Mouse (Mus musculus): Measurements from ENCODE around the gene Haus2. TPM values are rescaled to one million over a fixed set of nuclear protein-coding genes. Genes with fewer than 3 reads are reported as not detected.
"Not testable (repeated sequence)": the region's sequence is repeated elsewhere in the genome, so short reads cannot be mapped to it uniquely, and the experiment has no call there.

The Haus2 gene
- 1 to 10 TPM; 6.5 to 6.6 TPM for total RNA-seq (2021)
- long read RNA-seq, experiment 1, partial matches to known transcripts, result 1 of 5 reads
- long read RNA-seq, experiment 1, other reads (novel, unspliced or antisense), result 0 of 5 reads
- long read RNA-seq, experiment 2, partial matches to known transcripts, result 0 of 3 reads
- long read RNA-seq, experiment 2, other reads (novel, unspliced or antisense), result 0 of 3 reads

DNA sequence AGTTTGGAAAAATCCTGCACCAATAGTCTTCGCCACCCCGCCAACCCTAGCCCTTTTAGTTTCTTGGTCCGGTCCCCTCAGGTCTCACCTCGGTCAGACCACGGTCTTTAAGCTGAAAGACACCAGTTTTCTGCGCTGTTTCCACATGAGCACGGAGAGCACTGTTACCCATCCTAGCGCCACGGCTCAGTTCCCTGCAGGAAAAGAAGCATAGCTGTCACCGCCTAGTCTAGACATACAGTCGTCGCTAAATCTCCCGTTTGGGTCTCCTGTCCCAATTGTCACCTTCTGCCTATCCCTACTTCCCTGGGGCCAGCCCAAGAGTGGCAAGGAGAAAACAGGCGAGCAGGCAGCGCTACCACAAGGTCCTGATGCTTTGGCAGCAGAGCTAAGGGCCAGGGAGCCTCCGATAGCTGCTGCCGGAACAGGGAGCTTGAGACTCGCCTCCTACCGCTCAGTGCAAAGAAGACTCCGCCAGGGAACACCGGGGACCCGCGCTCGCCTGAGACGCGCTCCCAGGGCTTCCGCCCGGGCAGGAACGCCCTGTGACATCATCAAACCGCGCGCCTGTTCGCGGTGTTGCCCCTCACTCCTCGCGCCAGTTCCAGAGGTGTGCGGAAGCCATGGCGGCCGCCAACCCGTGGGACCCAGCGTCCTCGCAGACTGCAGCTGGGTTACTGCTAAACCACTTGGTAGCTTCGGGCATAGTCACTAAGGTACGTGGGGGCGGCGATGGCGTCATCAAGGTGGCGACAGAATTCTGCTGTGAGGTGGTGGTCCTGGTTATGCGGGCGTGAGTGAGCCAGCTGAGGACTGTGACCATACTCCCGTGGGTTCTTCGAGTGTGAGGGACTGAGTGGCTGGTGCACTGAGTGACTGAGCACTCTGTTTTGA, at the start of gene Haus2, which contains the start of gene Lrrc57:
TSS of gene Haus2 (plus strand) at position 554 of the 894 bp plus-strand sequence.
TSS of gene Lrrc57 (minus strand) at position 691 of the 894 bp plus-strand sequence.
- intact Hi-C loops (cut with DNase I; ENCODE audit: low total_unique reads), result loop anchor here (5.0 kb wide), 1 partner anchor 82 kb away; no protein-coding TSS in a partner anchor
- DNase-seq, result peak; percentile 91

DNA sequence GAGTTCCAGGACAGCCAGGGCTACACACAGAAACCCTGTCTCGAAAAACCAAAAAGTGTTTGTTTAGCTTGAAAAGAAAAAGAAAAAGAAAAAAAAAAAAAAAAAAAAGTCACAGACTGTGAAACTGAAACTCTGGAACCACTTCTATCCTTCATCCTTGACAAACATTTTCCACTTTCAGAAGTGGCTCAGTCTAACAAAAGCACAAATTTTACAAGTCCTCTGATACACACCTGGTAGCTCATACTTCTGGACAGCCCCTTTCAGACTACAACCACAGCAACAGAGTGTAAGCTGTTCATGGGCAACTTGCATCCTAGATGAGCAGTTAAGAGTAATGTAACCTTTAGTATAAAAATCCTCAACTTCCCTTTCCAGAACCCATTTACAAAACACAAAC, 47.7 kb upstream of the Haus2 start:
- DNase-seq, result no peak
- intact Hi-C loops (cut with DNase I; ENCODE audit: low total_unique reads), result no loop called here

DNA sequence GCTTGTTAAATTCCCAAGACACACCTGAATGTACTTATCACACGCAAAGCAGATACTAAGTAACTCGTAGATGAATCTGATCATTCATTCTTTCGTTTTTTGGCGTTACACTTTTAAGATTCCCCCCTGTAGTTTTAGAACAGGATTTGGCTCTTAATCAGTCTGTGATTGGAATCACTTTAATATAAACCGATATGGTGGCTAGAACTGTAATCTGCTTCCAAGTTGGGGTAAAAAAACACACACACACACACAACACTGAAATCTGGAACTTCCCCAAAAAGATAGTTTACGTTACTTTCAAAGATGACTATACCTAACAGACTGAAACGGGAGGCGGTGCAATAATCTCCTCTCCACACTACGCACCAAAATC, 46.3 kb upstream of the Haus2 start:
- no peak for DNase-seq
- intact Hi-C loops (cut with DNase I; ENCODE audit: low total_unique reads), result no loop called here

DNA sequence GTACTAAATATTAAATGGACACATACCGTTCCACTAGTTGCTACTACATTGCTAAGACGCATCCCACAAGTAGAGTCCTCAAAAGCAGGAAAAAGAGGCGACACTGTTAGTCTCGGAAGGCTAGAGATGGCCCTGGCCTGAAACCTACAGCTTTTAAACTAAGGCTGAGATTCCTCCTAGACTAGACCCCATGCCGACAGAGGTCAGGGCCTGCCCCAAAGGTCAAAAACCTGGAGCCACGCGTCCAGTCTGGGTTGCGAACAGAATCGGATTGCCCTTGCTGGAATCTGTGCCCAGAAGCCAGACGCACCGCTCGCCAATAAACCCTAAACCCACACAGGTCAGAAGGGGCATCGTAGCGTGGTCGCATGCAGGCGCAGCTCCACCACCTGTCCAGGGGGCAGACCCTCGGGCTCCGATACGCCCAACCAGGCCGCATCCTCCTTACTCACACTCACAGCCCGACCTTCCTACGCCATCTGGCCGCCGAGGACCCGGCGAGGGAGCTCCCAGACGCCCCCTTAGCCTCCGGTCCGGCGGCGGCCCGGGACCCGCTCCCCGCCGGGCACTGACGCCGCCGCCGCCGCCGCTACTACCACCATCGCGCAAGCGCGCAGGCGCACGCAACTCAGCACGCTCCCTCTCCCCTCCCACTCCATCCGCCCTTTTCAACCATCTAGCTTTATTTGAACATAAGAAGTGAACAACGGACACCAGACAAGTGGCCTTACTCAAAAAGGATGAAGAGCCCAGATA, 45.8 kb upstream of the Haus2 start, which contains the start of gene Zfp106:
TSS of gene Zfp106 (minus strand) at position 609 of the 756 bp plus-strand sequence.
- intact Hi-C loops (cut with DNase I; ENCODE audit: low total_unique reads), result no loop called here
- DNase-seq, result peak; percentile 87

DNA sequence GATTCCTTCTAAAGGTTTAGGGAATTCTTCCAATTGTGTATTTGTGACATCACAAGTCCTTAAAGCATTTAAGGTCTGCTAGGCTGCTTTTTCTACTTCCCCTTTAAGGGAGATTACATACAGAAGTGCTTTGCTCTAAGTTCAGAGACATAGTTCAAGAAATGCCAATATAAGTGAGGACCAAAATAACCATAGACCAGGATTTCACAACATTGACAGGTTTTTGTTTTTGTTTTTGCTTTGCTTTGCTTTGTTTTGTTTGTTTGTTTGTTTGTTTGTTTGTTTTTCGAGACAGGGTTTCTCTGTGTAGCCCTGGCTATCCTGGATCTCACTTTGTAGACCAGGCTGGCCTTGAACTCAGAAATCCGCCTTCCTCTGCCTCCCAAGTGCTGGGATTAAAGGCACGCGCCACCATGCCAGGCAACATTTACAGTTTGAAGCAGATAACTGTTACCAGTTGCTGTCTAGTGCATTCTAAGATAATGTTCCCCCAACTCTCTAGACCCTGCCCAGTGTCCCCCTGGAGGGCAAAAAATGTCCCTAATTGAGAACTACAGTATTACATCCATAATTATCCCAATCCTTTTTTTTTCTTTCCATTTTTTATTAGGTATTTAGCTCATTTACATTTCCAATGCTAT, 44.5 kb upstream of the Haus2 start:
- DNase-seq; intact Hi-C loops (cut with DNase I; ENCODE audit: low total_unique reads): not testable (repeated sequence)

DNA sequence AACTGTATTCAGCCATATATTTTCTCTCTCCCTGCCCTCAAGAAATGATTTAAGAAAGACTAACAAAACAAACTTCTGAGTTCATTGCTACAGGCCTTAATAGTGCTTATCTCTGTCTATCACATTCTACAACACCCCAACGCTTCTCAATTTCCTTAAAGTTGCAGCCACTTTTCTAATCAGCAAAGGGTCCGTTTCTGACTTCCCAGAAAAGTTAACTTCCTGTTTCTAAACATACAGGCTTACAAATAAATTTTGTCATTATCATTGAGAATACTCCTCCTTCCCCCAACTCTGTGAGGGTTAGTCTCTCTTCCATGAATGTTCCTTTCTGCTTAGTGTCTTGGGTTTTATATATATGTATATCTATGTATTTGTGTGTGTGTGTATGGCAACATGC, 43.8 kb upstream of the Haus2 start:
- DNase-seq, result no peak
- intact Hi-C loops (cut with DNase I; ENCODE audit: low total_unique reads), result no loop called here

DNA sequence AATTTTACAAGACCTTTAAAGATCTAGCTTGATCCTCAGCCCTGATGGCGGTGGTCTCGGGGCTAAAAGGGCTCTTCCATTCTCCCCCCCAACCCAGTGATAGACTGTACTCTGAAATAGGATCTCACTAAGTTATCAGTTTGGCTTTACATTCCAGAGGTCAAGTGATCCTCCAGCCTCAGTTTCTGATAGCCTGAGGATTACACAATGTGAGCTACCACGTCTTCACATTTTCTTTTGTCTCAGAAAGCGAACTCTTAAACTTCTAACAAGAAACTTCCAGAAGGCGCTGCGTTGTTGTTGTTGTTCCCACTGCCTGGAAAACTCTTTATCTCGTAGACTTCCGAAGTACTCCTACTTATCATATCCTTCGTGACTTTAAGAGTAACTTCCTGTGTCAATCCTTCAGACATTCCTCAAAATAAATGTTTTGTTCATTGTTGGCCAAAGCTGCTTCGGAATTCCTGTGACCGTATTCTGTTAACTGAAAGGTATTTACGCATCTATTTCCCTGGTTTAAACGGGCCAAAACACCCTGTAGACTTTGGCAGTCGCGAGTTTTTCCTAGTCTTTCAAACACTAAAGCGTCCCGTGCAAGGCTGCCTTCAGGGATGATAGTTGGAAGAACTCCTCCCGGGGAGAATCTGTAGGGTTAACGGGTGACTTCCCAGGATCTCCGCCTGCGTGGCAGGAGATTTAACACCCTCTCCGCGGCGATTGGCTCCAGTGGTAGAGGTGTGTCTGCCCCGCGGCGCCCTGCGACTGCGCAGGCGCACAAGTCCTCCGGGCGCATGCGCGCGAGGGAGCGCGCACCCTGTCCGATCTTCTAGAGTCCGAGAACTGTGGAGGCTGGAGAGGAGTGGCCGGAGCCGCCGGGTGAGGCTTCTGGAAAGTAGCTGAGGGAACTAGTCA, 42.0 kb upstream of the Haus2 start, which contains the start of gene Snap23:
TSS of gene Snap23 (plus strand) at position 786 of the 912 bp plus-strand sequence.
- intact Hi-C loops (cut with DNase I; ENCODE audit: low total_unique reads), result no loop called here
- DNase-seq, result peak; percentile 94

DNA sequence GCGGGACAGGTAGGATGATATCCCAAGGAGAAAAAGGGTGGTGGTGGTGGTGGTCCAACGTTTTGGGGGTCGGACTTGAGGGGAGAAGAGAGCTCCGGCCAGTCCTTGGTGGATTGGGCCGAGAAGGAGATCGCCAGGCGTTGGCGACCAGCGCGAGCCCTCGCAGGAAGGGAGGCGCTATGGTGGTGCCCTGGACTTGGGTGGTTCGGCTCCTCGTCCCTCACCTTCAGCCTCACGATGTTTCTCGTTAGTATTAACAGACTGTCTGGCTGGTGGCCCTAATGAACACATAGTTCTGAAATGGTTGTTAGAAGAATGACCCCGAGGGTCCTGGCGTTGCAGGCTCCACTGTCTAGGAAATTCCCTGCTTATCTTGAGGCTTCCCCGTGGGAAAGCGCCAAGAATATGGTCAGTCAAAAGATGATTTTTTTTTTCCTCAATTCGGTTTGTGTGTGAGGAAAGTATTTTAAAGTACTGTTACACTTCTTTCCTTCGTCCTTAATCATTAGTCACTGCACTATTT, 41.3 kb upstream of the Haus2 start:
- intact Hi-C loops (cut with DNase I; ENCODE audit: low total_unique reads), result no loop called here
- no peak for DNase-seq

DNA sequence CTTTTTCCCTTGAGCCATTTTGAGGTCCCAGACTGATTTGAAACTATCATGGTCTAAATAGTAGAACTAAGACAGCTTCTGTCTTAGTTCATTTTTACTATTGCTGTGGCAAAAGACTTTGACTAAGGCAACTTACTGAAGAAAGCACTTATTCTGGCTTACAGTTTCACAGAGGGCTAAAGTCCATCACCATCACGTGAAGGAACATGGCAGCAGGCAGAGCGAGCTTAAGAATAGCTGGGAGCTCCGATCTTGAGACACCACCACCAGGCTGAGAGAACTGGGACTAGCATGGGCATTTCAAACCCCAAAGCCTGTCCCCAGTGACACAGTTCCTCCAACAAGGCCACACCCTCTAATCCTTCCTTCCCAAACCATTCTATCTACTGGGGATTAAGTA, 38.1 kb upstream of the Haus2 start:
- intact Hi-C loops (cut with DNase I; ENCODE audit: low total_unique reads), result no loop called here

DNA sequence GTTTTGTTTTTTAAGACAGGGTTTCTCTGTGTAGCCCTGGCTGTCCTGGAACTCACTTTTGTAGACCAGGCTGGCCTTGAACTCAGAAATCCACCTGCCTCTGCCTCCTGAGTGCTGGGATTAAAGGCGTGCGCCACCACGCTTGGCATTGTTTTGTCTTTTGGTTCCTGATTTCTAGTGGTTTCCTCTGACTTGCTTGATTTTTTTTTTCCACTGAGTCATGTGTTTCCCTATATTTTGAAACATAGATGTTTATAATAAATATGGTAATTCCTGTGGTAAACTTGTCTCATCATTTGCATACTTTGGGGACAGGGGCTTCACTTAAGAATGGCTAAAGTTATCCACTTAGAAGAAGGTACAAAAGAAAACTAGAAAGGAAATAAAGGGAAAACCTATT, 37.0 kb upstream of the Haus2 start:
- DNase-seq; intact Hi-C loops (cut with DNase I; ENCODE audit: low total_unique reads): not testable (repeated sequence)

More for the DNA sequence above, 38.1 kb upstream of the Haus2 start:
- DNase-seq, result no peak

DNA sequence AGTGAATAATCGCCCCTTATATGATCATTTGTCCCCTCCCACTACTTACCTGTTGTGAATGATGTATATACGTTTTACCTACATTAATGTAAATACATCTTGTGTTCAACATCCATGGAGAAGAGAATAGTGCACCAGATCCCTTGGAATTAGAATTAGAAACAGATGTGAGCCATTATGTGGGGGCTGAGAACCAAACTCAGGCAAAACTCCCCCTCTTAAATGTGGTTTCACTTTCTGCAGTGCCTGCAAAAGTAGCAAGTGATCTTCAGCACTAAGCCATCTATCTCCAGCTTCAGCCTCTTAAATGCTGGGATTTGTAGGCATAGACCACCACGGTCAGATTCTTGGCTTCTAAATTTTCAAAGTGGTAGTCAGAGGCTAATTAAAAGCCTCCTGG, 34.1 kb upstream of the Haus2 start:
- intact Hi-C loops (cut with DNase I; ENCODE audit: low total_unique reads), result no loop called here
- no peak for DNase-seq

DNA sequence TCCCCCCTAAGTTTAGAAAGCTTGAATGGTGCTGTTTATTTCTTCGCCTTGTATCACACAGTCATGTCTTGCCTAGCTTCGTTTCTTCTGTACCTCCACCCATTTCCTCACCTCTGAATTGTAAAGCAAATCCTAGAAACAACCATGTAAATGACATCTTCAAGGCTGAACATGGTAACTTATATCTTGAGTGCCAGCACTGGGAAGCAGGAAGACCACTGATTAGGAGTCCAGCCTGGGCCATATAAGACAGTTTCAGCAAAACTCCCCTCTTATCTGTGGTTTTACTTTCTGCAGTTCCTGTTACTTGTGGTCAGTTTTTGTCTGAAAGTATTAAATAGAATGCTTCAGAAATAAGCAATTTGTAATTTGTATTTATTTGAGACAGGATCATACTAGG, 33.2 kb upstream of the Haus2 start:
- intact Hi-C loops (cut with DNase I; ENCODE audit: low total_unique reads), result no loop called here
- no peak for DNase-seq

DNA sequence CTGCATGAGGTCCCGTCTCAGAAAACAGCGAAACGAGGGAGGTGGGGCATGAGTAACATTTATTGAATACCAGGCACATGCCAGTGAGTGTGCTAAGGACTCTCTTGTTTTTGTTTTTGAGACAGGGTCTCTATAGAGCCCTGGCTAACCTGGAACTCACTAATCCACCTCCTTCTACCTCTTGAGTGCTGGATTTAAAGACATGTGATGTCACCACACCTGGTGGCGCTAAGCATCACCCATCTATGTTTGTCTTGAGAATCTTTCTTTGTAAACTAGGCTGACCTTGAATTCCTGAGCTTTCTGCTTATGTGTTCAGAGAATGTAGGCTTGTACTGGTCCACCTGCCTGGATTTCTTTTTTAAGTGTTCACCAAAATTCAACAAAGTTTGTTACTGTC, 31.4 kb upstream of the Haus2 start:
- intact Hi-C loops (cut with DNase I; ENCODE audit: low total_unique reads), result no loop called here
- no peak for DNase-seq

DNA sequence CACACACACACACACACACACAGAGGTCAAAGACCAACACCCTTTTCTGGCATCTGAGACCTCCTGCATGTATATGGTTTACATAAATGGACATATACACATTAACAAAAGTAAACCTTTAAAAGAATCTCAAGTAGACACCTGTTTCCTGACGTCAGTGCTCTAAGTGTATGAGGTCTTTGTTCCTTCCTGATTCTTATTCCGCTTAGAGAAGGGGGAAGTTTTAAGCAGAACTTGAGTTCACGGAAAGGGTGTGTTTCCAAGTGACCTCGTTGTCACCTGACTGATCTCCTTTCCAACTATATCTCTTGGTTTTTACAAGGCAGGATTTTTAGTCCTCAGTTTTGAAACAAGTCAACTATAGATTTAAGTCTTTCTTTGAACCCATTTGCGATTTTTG, 30.9 kb upstream of the Haus2 start:
- no peak for DNase-seq
- intact Hi-C loops (cut with DNase I; ENCODE audit: low total_unique reads), result no loop called here

DNA sequence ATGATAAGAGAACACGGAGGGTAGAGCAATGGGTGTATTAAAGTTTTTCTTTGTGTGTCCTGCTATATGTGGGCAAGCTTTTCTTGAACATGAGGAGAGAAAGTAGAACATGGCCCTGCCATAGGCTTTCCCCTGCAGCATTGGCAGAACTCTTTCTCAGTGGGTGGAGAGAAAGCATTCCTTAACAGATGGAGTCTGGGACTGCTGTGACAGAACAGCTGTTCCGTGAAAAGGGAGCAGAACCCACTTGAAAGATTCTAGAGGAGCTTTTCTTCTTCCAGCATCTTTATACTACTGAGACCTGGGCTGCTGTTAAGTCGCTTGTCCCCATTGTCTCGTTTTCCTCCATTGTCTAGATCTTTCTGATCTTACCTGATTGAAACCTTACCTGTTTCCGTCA, 19.4 kb upstream of the Haus2 start:
- DNase-seq, result no peak
- intact Hi-C loops (cut with DNase I; ENCODE audit: low total_unique reads), result no loop called here

DNA sequence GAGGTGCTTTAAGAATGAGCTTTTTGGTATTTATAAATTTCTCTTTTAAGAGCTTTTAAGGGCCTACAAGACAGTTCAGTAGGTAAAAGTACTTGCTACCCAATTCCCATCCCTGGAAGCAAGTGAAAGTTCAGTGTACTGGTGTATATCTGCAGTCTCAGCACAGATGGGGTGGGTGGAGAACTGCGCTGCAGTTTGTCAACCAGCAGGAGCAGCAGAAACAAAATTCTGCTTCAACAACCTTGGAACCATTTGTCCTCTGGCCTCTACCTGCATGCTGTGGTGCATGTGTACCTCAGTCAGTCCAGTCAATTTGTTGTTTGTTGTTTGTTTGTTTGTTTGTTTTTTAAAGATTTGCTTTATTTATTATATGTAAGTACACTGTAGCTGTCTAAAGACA, 17.0 kb upstream of the Haus2 start:
- no peak for DNase-seq
- intact Hi-C loops (cut with DNase I; ENCODE audit: low total_unique reads), result no loop called here

DNA sequence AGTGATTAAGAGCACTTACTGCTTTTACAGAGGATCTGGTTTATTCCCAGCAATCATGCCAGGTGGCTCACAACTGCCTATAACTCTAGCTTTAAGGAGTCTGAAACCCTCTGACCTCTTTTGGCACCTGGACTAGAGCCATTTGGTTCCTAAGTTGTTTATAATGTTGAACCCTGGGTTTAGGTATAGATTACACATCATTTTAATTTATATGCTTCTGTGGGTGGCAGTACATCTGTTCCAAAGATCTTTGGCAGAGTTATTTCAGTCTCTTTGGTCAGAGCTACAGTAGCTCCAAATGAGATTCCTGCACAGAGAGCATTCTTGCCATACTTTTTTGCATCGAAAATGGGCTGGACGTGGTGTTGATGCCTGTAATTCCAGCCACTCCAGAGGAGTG, 11.4 kb upstream of the Haus2 start:
- DNase-seq, result no peak
- intact Hi-C loops (cut with DNase I; ENCODE audit: low total_unique reads), result no loop called here

DNA sequence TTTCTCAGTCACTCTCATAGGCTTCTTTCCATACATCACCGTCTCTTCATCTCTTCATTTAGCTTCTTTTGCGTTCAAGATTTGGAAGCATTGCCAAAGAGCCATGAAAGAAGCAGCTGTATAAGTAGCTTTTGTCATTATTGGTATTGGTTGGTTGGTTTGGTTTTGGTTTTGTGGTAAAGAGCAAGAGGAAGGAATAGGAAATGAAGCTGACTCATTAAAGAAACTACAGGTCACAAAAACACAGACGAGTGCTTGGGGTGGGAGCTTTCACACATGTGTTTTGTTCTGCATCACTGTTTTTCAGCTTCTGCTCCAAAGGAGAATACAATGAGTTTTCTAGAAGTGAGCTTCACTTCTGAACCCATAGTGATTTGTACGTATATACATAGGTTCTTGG, 9.7 kb upstream of the Haus2 start:
- intact Hi-C loops (cut with DNase I; ENCODE audit: low total_unique reads), result no loop called here
- DNase-seq, result no peak
